ENCODE assay signal across 12 mouse cellular contexts in genomic region chr15:84253757-84254156, GRCm38 (mm10). TPM values are rescaled to one million over a fixed set of nuclear protein-coding genes. Genes with fewer than 3 reads are reported as not detected.
A peak's percentile ranks its signal among the peaks of the same experiment; 100 is the strongest.
DNase-seq lines count a peak whose midpoint lies in the region; ATAC-seq lines count a peak whose summit lies in the region.
"Had no signal": no experiment of that assay in that cellular context is flagged by ENCODE, and none has a peak within 500 bp of the region (broad histone marks: within the 10 kb centered on the region; RNA-seq: fewer than 3 reads in every experiment).

No protein-coding gene starts in this region.

- peak overlapping the region; percentile 65 for H3K9ac ChIP-seq in heart, embryonic 14.5 days (ENCODE audit: low read length)
- H3K9ac ChIP-seq: hindbrain, embryonic 15.5 days; limb, embryonic 12.5 days; stomach, embryonic 15.5 days had no signal

- peak overlapping the region; percentile 43 for H3K4me2 ChIP-seq in heart, embryonic 14.5 days (ENCODE audit: low read length)
- H3K4me2 ChIP-seq: hindbrain, embryonic 15.5 days; limb, embryonic 12.5 days; stomach, embryonic 15.5 days had no signal

- peak; percentile 53 for ATAC-seq in heart, embryonic 14.5 days (ENCODE audit: insufficient number of reproducible peaks, insufficient read depth, low FRiP score, low read depth)

- no peaks in the 10 kb centered on the region for H3K36me3 ChIP-seq in heart, embryonic 14.5 days (ENCODE audit: control insufficient read depth, insufficient read depth, low read length)
- H3K36me3 ChIP-seq: hindbrain, embryonic 15.5 days; limb, embryonic 12.5 days; stomach, embryonic 15.5 days had no signal

- no peaks in the 10 kb centered on the region for H3K9me3 ChIP-seq in heart, embryonic 14.5 days (ENCODE audit: control insufficient read depth, low read length)
- H3K9me3 ChIP-seq: hindbrain, embryonic 15.5 days; limb, embryonic 12.5 days; stomach, embryonic 15.5 days had no signal

- 9% methylated on average over 11 of the region's 11 CpGs for WGBS in heart, embryonic 14.5 days

- peak; percentile 72 for DNase-seq in gastrocnemius, adult 18-20 months (ENCODE audit: low spot score)
- no peak for DNase-seq in gastrocnemius, postnatal 25 days
- peak; percentile 63 for DNase-seq in retina, postnatal 1 day
- no peak for DNase-seq in retina, embryonic 14.5 days (ENCODE audit: low spot score)
- no peak for DNase-seq in adrenal gland, postnatal 14 days
- DNase-seq in ovary, postnatal 10 days (ENCODE audit: low spot score) = no peak
- DNase-seq in frontal cortex, postnatal 36 days (ENCODE audit: low spot score in 2 of 2) = no peak
- DNase-seq: kidney, postnatal 14 days had no signal

- no peaks in the 10 kb centered on the region for H3K27me3 ChIP-seq in heart, embryonic 14.5 days (ENCODE audit: control insufficient read depth, insufficient read depth, low read length)
- H3K27me3 ChIP-seq: hindbrain, embryonic 15.5 days; limb, embryonic 12.5 days; stomach, embryonic 15.5 days had no signal

- H3K4me1 ChIP-seq in heart, embryonic 14.5 days (ENCODE audit: control insufficient read depth in 2 of 2, insufficient read depth in 2 of 2, low read length in 2 of 2) = peaks cover 59 to 83% of the 10 kb centered on the region in 2 experiments

- peak overlapping the region; percentile 93 to 98 for H3K27ac ChIP-seq in heart, embryonic 14.5 days (replicated peaks in 1 of 2; ENCODE audit: control insufficient read depth in 1 of 2, insufficient read depth in 1 of 2, low read depth in 2 of 2, low read length in 2 of 2)
- H3K27ac ChIP-seq: hindbrain, embryonic 15.5 days; limb, embryonic 12.5 days; stomach, embryonic 15.5 days had no signal

- no peak overlapping the region for H3K4me3 ChIP-seq in heart, embryonic 14.5 days (ENCODE audit: control insufficient read depth in 1 of 2, insufficient read depth in 1 of 2, low read depth in 1 of 2, low read length in 2 of 2)
- H3K4me3 ChIP-seq: hindbrain, embryonic 15.5 days; limb, embryonic 12.5 days; stomach, embryonic 15.5 days had no signal

RNA-seq across cellular contexts. Expression of gene Parvb, which starts 21.9 kb away (rescaled TPM):
- 10 to 100 TPM; 35.7 to 58.2 TPM for total RNA-seq in gastrocnemius, adult 18-20 months (2021)
- total RNA-seq in gastrocnemius, postnatal 25 days (2021) = 10 to 100 TPM; 51.5 to 57.7 TPM
- 15.1 and 18.5 TPM in 2 replicates for polyA plus RNA-seq in heart, embryonic 14.5 days (2014; fragmentation: Nextera tagmentation; extraction: Ambion mirVana)
- total RNA-seq in adrenal gland, postnatal 14 days (2021) = 26.6 and 40.0 TPM in 2 replicates

Comparison
In these comparisons a context has a peak if more than half of its experiments do, and no peak if none do; other contexts are left out.
1. DNase-seq: peak in gastrocnemius, adult 18-20 months (single experiment) and retina, postnatal 1 day (single experiment); none in gastrocnemius, postnatal 25 days (single experiment), retina, embryonic 14.5 days (single experiment), adrenal gland, postnatal 14 days (single experiment), ovary, postnatal 10 days (single experiment) and frontal cortex, postnatal 36 days (0 of 2).